Mouse (Mus musculus): ENCODE measurements around the gene Dock3.

The Dock3 gene

GRCm38 (mm10) chr9:107003187-107003586 is 228.5 kb downstream of the Dock3 start:
- DNase-seq: no peak

- DNase-seq: peak; percentile 1
Observed at GRCm38 (mm10) chr9:106970742-106971141, 261.0 kb downstream of the Dock3 start.

- DNase-seq: no peak
Observed at GRCm38 (mm10) chr9:106958452-106958851, 273.3 kb downstream of the Dock3 start.

- no peak for DNase-seq
Observed at GRCm38 (mm10) chr9:106955486-106955885, 276.2 kb downstream of the Dock3 start.

- DNase-seq: no peak
Observed at GRCm38 (mm10) chr9:106934998-106935397, 296.7 kb downstream of the Dock3 start.

GRCm38 (mm10) chr9:106914878-106915277 is 316.8 kb downstream of the Dock3 start:
- DNase-seq: no peak

GRCm38 (mm10) chr9:106913759-106914158 is 317.9 kb downstream of the Dock3 start:
- DNase-seq: no peak

- DNase-seq: no peak
Observed at GRCm38 (mm10) chr9:106911624-106912023, 320.1 kb downstream of the Dock3 start.

GRCm38 (mm10) chr9:106908715-106909114 is 323.0 kb downstream of the Dock3 start:
- no peak for DNase-seq

- no peak for DNase-seq
Observed at GRCm38 (mm10) chr9:106908174-106908573, 323.5 kb downstream of the Dock3 start.

GRCm38 (mm10) chr9:106906597-106906996 is 325.1 kb downstream of the Dock3 start:
- no peak for DNase-seq

GRCm38 (mm10) chr9:106903791-106904134 is 327.9 kb downstream of the Dock3 start:
- DNase-seq: no peak

GRCm38 (mm10) chr9:106903099-106903790 is 328.5 kb downstream of the Dock3 start:
- DNase-seq: no peak

GRCm38 (mm10) chr9:106901596-106901995 is 330.1 kb downstream of the Dock3 start:
- no peak for DNase-seq

- no peak for DNase-seq
Observed at GRCm38 (mm10) chr9:106898901-106899300, 332.8 kb downstream of the Dock3 start.

GRCm38 (mm10) chr9:106893327-106893726 is 338.4 kb downstream of the Dock3 start:
- no peak for DNase-seq

- no peak for DNase-seq
Observed at GRCm38 (mm10) chr9:106892552-106892875, 339.2 kb downstream of the Dock3 start.

- DNase-seq: peak; percentile 96
Observed at GRCm38 (mm10) chr9:106891829-106892551, 339.7 kb downstream of the Dock3 start, which contains the start of gene Manf. TSS of gene Manf (minus strand) at chr9:106891979.

GRCm38 (mm10) chr9:106891341-106891741 is 340.4 kb downstream of the Dock3 start:
- no peak for DNase-seq

GRCm38 (mm10) chr9:106890496-106891240 is 341.0 kb downstream of the Dock3 start:
- DNase-seq: no peak

GRCm38 (mm10) chr9:106889321-106889720 is 342.4 kb downstream of the Dock3 start:
- DNase-seq: no peak

GRCm38 (mm10) chr9:106888346-106888745 is 343.4 kb downstream of the Dock3 start:
- no peak for DNase-seq

- peak; percentile 99 for DNase-seq
Observed at GRCm38 (mm10) chr9:106886828-106887702, 344.6 kb downstream of the Dock3 start, which contains the start of gene Rbm15b. TSS of gene Rbm15b (minus strand) at chr9:106887428.

All from thymus, postnatal 25 days (tissue).